Mouse (Mus musculus): Measurements from ENCODE around the gene Tspan3. TPM values are rescaled to one million over a fixed set of nuclear protein-coding genes. Genes with fewer than 3 reads are reported as not detected.

The Tspan3 gene
- total RNA-seq, 2 experiments from 2014 or later: 111 to 117 TPM

GRCm38 (mm10) chr9:56118091-56118490 lies 47.2 kb downstream of the Tspan3 start:
- DNase-seq: no peak

- DNase-seq: no peak
Measured at GRCm38 (mm10) chr9:56108174-56108573, 57.1 kb downstream of the Tspan3 start.

GRCm38 (mm10) chr9:56107527-56107926 lies 57.8 kb downstream of the Tspan3 start:
- DNase-seq: no peak

- no peak for DNase-seq
Measured at GRCm38 (mm10) chr9:56106274-56107072, 58.8 kb downstream of the Tspan3 start.

- DNase-seq: no peak
Measured at GRCm38 (mm10) chr9:56104921-56105320, 60.4 kb downstream of the Tspan3 start.

GRCm38 (mm10) chr9:56101022-56101421 lies 64.3 kb downstream of the Tspan3 start:
- DNase-seq: peak in 1 of 2 experiments; percentile 20

- DNase-seq: no peak
Measured at GRCm38 (mm10) chr9:56100041-56100522, 65.2 kb downstream of the Tspan3 start.

GRCm38 (mm10) chr9:56097584-56098298 lies 67.5 kb downstream of the Tspan3 start:
- DNase-seq: no peak

- no peak for DNase-seq
Measured at GRCm38 (mm10) chr9:56092102-56092501, 73.2 kb downstream of the Tspan3 start.

GRCm38 (mm10) chr9:56090546-56091225 lies 74.6 kb downstream of the Tspan3 start:
- no peak for DNase-seq

GRCm38 (mm10) chr9:56089778-56090520 lies 75.3 kb downstream of the Tspan3 start, which contains the start of gene Pstpip1:
TSS of gene Pstpip1 (plus strand) at chr9:56089962.
- peak; percentile 65 to 81 for DNase-seq

GRCm38 (mm10) chr9:56086524-56086923 lies 78.8 kb downstream of the Tspan3 start:
- DNase-seq: no peak

Other genes starting within 250 kb of the Tspan3 start
- 10 to 100 TPM in 1 of 2 experiments, 1 to 10 TPM in 1; 9.9 to 12.4 TPM for gene Scaper, start 227.4 kb downstream of the Tspan3 start, total RNA-seq (2021)
- not detected for gene 4930563M21Rik, start 154.9 kb downstream of the Tspan3 start, total RNA-seq (2021)
- gene Rcn2, start 123.6 kb downstream of the Tspan3 start, total RNA-seq (2021): 10 to 100 TPM; 38.9 to 39.8 TPM
- gene Pstpip1, start 75.5 kb downstream of the Tspan3 start, total RNA-seq (2021): 1 to 10 TPM in 1 of 2 experiments, under 1 TPM in 1; 0.89 to 1.0 TPM